Mouse (Mus musculus): ENCODE data around the gene Stx11.

Stx11 gene

DNA sequence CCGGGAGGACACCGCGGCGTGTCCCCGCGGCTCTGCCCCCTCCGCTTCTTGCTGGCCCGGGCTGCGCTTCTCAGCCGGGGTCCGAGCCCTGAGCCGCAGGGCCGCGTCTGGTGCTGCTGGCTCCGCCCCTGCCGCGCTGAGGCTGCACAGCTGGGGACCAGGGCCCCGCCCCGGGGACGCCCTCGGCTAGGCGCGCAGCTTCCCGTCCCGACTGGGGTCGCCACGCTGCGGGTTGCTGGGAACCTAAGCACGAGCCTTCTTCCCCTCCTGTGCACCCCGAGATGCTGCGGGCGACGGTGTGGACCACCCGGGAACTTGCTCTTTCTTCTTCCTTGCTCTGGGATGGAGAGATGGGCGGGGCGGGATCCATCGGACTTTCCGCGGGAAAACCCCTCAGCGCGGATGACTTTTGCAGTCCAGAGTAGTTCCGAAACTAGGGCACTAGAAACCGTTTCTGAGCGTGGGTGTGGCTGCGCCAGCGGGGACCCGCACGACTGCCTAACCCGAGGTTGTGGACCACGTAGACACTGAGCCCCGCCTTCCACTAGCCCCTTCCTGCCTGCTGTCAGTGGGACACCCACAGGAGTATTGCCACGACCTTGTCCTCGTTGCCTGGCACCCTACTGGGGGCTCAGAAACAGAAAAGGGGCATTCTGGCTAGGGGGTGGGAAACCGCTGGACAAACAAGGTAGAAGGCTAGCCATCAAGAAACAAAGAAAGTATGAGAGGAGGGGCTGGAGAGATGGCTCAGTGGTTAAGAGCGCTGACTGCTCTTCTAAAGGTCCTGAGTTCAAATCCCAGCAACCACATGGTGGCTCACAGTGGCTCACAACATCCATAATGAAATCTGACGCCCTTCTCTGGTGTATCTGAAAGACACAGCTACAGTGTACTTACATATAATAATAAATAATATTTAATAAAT lies at the start of gene Stx11:
Stx11 (minus strand) TSS at position 148 of the 925 bp plus-strand sequence.
- DNase-seq = peak; percentile 75

DNA sequence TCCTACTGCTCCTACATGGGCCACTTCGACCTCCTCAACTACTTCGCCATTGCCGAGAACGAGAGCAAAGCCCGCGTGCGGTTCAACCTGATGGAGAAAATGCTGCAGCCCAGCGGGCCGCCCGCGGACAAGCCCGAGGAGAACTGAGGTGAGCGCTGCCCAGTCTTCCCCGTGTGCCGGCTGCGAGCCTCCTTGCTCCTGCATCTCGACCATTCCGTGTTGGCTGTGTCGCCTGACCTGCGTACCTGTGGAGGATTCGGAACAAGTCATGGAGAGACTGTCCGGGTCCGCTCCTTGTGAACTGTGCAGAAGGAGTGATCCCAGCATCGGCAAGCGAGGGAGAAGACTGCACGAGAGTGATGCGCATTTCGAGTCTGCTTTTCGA lies 44.6 kb upstream of the Stx11 start:
- DNase-seq = no peak

- DNase-seq = peak; percentile 97
Observed at GRCm38 (mm10) chr10:13007876-13008736, 44.0 kb upstream of the Stx11 start.

- DNase-seq = no peak
Observed at GRCm38 (mm10) chr10:13005043-13005442, 40.9 kb upstream of the Stx11 start, which contains the start of gene Sf3b5. Gene Sf3b5 (plus strand): TSS chr10:13005343.

GRCm38 (mm10) chr10:12996736-12997477 lies 32.8 kb upstream of the Stx11 start:
- DNase-seq = peak; percentile 89

DNA sequence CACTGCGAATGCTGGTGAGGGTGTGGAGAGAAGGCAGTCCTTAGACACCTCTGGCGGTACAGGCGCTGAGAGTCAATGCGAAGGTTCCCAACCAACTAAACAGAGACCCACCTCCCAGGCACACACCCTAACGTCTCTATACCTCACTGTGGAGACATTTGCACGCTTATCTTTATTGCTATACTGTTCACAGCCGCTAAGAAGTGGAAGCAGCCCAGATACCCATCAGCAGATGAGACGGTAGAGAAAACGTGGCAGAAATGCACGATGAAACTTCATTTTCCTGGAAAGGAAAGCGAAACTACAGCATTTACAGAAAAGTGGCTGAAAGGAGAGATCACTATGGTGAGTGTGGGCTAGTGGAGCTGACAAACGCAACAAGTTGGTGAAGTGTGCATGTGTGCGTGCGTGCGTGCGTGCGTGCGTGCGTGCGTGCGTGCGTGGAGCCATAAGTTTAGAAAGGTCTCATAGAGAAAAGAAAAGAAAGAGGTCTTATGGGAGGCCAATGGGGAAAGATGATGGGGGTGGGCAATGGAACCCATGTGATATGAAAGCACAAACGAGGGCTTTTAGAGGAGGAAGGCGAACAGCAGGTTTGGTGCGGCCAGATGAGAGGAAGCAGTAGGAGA lies 29.4 kb upstream of the Stx11 start:
- DNase-seq = no peak

DNA sequence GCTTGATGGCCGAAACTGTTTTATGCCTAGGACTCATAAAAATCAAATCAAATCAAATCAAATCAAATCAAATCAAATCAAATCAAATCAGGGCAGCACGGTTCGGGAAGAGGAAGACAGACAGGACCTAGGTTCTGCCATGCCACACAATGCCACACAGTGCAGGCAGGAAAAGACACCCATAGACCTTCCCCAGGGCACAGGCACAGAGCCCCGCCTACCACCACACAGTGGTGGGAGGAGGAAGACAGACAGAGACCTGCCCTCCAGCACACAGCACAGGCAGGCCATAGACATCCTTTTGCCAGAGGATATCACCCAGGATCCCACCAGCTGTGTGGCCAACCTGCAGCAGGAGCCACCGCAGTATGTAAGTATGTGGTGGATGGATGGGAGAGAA lies 27.9 kb upstream of the Stx11 start:
- no peak for DNase-seq

DNA sequence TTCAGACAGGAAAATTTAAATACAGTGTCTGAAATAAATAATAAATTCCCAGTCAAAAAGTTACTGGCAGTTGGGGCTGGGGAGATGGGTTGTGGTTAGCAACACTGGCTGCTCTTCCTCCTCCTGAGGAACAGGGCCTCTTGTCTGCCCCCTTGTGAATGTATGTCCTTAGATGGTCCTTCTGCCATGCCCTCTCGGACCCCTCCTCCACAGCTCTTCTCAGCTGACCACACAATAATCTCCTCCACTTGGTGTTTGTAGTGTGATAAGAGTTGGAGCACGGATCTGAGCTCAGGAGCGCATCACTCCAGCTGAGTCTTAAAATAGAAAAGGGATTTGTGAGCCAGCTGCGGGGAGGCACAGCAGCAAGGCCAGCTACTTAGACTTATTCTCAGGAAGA lies 22.8 kb upstream of the Stx11 start:
- no peak for DNase-seq

GRCm38 (mm10) chr10:12986485-12986884 lies 22.4 kb upstream of the Stx11 start:
- no peak for DNase-seq

DNA sequence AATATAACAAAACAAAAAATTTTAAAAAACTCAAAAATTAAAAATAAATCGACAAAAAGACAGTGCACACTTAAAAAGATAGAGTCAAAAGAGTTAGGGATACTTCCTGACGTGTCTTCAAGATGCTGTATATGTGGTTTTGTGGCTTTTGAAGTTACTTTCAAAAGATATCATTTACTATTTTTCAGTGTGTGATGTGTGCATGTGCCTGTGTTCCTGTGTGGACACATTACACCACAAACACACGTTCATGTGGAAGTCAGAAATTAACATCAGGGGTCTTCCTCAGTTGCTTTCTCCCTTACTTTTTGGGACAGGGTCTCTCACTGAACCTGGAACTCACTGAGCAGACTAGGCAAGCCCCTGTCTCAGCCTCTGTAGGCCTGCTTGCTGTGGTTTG lies 20.9 kb upstream of the Stx11 start:
- DNase-seq = no peak

- no peak for DNase-seq
Observed at GRCm38 (mm10) chr10:12983516-12983915, 19.4 kb upstream of the Stx11 start.

GRCm38 (mm10) chr10:12981071-12981470 lies 17.0 kb upstream of the Stx11 start:
- no peak for DNase-seq

DNA sequence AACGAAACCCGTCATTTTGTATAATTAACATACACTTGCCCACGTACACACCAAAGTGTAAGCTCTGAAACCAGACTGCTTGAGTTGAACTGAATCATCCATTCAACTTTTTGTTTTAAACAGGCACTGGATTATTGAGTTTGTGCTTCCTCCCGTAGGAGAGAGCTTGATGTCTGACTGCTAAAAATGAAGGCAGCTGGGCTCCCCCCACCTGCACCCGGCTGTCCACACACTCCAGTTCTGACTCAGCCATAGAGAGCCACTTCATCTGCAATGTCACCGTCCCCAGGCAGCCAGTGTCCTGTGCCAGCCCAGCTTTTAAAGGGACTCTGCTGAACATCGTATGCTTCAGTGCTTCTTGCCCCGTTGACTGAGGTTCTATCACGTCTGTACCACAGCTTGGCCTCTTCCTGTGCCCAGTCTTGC lies 13.7 kb upstream of the Stx11 start:
- DNase-seq = no peak

DNA sequence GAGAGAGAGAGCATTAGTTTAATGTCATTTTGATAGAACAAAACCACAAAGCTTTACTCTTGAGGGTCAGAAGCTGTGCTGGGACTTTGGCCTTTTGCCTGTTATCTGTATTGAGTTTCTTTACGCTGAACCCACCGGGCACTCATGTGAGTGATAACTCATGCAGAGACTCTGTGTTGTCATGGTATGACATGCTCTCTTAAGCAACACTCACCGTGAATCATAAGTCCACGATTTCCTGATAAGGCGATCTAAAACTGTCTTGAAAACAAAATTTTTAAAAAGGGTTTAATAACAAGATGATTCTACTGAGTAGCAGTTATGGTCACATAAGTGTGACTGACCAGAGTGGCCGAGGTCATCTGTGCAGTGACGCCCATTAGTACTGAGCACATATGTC lies 12.5 kb upstream of the Stx11 start:
- no peak for DNase-seq

- DNase-seq = no peak
Observed at GRCm38 (mm10) chr10:12975957-12976356, 11.9 kb upstream of the Stx11 start.

DNA sequence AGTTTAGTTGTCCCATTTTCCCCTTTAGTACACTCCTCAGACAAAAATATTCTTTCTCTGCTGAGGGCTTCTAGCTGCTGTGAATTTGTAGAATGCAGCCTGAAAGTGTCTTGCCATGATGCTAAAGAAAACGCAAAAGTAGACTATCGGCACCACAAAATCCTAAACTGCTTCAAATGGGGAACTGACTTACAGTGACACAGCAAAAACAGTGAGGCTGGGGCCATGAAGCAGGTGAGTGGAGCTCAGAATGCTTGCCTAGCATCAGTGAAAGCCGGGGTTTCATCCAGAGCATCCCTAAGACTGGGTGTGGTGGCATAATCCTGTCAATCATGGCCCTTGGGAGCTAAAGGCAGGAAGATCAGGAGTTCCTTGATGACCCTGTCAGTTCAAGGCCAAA lies 11.4 kb upstream of the Stx11 start:
- DNase-seq = no peak

DNA sequence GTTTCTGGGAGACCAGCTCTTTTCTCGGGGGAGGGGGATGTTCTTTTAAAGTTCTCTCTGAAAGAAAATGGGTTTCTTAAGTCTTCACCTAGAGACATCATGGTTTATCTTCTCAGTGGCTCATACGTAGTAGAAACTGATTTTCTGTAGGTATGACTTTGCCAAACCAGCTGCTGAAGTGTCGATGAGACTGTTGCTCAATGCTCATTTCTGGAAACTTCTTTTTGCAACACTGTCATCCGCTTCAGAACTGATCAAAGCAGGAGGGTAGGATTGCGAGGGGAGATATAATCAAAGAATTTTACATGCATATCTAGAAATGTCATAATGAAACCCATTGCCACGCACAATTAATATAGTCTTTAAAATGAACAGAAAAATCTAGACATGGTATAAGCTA lies 10.5 kb upstream of the Stx11 start:
- DNase-seq = no peak

- no peak for DNase-seq
Observed at GRCm38 (mm10) chr10:12965669-12966180, 1.6 kb upstream of the Stx11 start.

DNA sequence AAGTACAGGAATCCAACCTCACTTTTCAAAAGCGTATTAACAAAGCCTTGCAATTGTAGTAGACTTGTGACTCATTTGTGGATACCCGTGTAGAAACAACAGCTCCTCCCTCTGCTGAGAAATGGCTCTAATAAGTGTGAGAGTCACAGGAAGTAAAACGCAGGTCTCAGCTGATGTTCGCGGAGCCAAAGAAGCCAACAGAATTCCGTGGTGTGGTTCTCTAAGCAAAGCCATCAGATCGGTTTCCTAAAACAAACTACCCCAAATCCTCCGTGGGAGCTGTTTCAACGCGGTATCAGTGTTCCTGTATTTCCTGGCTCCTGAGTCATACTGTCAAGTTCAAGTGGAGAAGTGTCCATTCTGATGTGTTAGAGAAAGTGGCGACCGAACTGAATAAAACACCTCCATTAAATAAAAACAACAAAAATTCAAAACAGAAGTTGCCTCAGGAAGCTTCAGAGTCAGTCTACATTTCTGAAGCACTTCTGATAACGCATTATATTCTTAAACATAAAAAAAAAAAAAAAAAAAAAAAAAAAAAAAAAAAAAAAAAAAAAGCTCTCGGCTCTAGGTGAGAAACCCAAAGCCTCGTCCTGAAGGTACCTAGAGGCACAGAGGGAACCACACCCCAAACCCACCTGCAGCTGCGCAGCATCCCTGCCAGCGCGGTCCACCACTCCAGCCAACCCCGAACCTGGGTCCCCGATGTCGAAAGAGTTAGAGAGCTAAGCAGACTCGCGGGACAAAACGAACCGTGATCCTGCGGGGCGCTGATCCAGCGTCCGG lies 543 bp downstream of the Stx11 start:
- no peak for DNase-seq

DNA sequence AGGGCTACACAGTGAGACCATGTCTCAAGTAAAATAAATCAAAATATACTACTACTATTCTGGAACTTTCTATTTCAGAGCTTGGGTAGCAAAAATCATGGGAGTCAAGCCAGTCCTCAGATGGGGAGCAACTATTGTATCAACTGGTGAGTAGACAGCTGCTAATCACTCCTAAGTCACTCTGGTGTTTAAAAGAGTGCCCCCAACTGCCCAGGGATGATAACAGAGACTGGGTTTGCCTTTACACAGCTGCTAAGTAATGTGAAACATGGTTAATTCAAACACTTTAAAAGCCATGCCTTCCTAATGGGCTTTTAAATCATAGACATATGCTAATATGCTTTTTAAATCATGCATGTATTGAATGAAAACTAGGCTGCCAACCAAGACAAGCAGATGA lies 1.9 kb downstream of the Stx11 start:
- DNase-seq = no peak

DNA sequence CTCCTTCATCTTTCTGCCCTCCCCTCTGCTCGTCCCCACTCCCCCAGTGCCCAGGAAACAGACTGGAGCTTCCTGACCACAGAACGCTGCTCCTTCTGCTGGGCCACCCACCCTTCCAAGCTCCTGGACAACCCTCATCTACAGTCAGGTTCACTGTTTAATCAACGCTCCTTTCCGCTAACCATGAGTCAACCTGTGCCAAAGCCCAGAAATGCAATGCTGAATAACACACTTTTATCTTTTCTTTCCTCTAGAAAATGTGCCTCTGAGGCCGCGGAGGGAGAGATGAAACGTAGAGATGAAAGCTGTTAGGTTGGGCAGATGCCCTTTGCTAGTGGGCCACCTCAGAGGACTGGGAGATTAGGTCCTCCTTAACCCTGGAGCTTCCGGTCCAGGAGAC lies 2.6 kb downstream of the Stx11 start:
- no peak for DNase-seq

Measured in kidney, postnatal 14 days (tissue).